Mouse (Mus musculus): ENCODE measurements at regions not wholly inside any gene's neighbourhood (a gene's known extent, or its start where the extent isn't known, plus 50 kb on each side); places are given as distances from the start of the nearest gene placed in this dataset.
A peak's percentile ranks its signal among the peaks of the same experiment; 100 is the strongest.

DNA sequence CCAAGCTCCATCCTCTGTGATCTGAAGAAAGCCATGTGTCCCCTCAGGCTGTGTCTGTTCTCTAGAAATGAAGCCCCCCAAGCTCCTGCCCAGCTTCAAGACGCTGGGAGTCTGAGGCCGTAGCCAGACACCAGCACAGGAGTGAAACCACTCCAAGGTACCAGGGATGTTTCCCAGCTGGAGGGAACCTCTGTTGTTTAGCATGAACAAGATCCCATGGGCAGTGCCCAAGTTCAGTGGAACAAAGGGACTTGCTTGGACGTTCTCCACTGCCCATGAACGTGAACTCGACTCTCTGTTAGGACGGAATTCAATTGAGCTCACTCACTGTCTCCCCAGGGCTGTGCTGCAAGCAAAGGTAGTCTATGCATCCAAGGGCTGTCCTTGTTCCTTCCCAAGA, 99.2 kb upstream of the Twist2 start:
- WGBS: 67% methylated on average over 6 of the region's 6 CpGs
- DNase-seq: no peak
- H3K4me1 ChIP-seq (ENCODE audit: control insufficient read depth, insufficient read depth, low read length): no peaks in the 10 kb centered on the region
- TF ChIP-seq POLR2A (IDR thresholded peaks at IDR 0.05; ENCODE audit: borderline replicate concordance, extremely low read depth, low read depth, low read length) (no peak), CTCF (IDR thresholded peaks at IDR 0.05; ENCODE audit: insufficient read depth, low read length) (no peak)
- no peak overlapping the region for H3K4me3 ChIP-seq (replicated peaks; ENCODE audit: extremely low read depth, low read depth, low read length)

DNA sequence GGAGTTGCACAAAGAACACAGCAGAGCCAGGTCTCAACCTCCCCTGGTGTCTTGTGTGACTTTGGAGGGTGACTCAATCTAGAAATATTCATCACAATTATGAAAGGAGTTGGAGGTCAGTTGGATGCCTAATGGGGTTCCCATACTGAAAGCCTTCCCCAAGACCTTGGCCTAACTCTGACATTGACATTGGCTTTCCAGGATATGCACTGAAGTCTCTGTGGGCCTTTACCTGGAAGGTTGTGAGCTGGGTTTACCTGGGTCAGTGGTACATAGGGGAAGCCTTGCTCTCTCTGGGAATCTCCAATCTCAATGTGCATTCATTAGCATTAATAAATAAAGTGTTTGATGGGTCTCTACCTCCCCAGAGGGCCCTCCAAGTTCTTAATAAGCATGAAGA, 98.5 kb upstream of the Twist2 start:
- no peak overlapping the region for H3K4me3 ChIP-seq (replicated peaks; ENCODE audit: extremely low read depth, low read depth, low read length)
- H3K4me1 ChIP-seq (ENCODE audit: control insufficient read depth, insufficient read depth, low read length): no peaks in the 10 kb centered on the region
- no peak for DNase-seq
- no peak for TF ChIP-seq POLR2A (IDR thresholded peaks at IDR 0.05; ENCODE audit: borderline replicate concordance, extremely low read depth, low read depth, low read length)
- no peak for TF ChIP-seq CTCF (IDR thresholded peaks at IDR 0.05; ENCODE audit: insufficient read depth, low read length)

DNA sequence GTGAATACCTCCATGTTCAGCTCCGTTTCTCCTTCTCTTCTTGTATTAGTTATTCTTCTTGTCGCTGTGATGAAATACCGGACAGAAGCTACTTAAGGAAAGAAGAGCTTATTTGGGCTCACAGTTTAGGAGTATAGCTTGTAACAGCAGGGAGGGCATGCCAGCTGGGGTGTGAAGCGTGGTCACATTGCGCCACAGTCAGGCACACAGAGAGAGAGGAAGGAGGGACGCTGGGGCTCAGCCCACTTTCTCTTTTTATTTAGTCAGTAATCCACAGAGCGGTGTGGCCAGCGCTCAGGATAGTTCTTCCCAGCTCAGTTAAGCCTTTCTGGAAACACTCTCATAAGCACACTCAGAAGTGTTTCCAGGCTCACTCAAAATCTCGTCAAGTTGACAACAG, 95.8 kb upstream of the Twist2 start:
- WGBS: 64% methylated on average over 9 of the region's 9 CpGs

GRCm38 (mm10) chr1:91708550-91709243, 92.6 kb upstream of the Twist2 start:
- DNase-seq: no peak
- Histone ChIP-seq H3K4me3 (replicated peaks; ENCODE audit: extremely low read depth, low read depth, low read length) (no peak overlapping the region), H3K4me1 (ENCODE audit: control insufficient read depth, insufficient read depth, low read length) (no peaks in the 10 kb centered on the region)
- TF ChIP-seq CTCF (IDR thresholded peaks at IDR 0.05; ENCODE audit: insufficient read depth, low read length): no peak
- no peak for TF ChIP-seq POLR2A (IDR thresholded peaks at IDR 0.05; ENCODE audit: borderline replicate concordance, extremely low read depth, low read depth, low read length)
- WGBS: 41% methylated on average over 7 of the region's 7 CpGs

More for the DNA sequence above, 95.8 kb upstream of the Twist2 start:
- no peak for DNase-seq
- no peaks in the 10 kb centered on the region for H3K4me1 ChIP-seq (ENCODE audit: control insufficient read depth, insufficient read depth, low read length)
- TF ChIP-seq CTCF (IDR thresholded peaks at IDR 0.05; ENCODE audit: insufficient read depth, low read length) (0 out of 2 replicates have a peak, but pooled peaks have one; percentile 15), POLR2A (IDR thresholded peaks at IDR 0.05; ENCODE audit: borderline replicate concordance, extremely low read depth, low read depth, low read length) (no peak)
- H3K4me3 ChIP-seq (replicated peaks; ENCODE audit: extremely low read depth, low read depth, low read length): no peak overlapping the region

DNA sequence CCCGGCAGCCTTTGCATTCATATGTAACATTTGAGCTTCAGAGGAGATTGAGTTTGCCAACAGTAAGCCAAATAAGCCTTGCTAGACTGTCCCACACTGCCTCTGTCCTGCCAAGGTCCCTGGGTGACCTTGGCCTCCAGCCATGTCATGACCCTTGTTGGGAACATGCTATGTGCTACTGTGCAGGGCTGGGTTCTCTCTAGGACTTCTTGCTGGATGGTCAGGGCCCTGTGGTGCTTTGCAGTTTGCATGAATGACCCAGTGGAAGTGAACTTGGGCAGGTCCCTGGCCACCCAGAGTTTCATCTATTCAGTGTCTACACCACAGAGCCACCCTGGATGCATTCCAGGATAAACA, 92.0 kb upstream of the Twist2 start:
- H3K4me1 ChIP-seq (ENCODE audit: control insufficient read depth, insufficient read depth, low read length): no peaks in the 10 kb centered on the region
- no peak for DNase-seq
- H3K4me3 ChIP-seq (replicated peaks; ENCODE audit: extremely low read depth, low read depth, low read length): no peak overlapping the region
- WGBS: 76% methylated on average over 1 of the region's 1 CpGs
- TF ChIP-seq POLR2A (IDR thresholded peaks at IDR 0.05; ENCODE audit: borderline replicate concordance, extremely low read depth, low read depth, low read length) (no peak), CTCF (IDR thresholded peaks at IDR 0.05; ENCODE audit: insufficient read depth, low read length) (no peak)

GRCm38 (mm10) chr1:91713131-91713530, 88.1 kb upstream of the Twist2 start:
- TF ChIP-seq POLR2A (IDR thresholded peaks at IDR 0.05; ENCODE audit: borderline replicate concordance, extremely low read depth, low read depth, low read length): no peak
- no peak for TF ChIP-seq CTCF (IDR thresholded peaks at IDR 0.05; ENCODE audit: insufficient read depth, low read length)
- no peaks in the 10 kb centered on the region for H3K4me1 ChIP-seq (ENCODE audit: control insufficient read depth, insufficient read depth, low read length)
- DNase-seq: no peak
- H3K4me3 ChIP-seq (replicated peaks; ENCODE audit: extremely low read depth, low read depth, low read length): no peak overlapping the region
- WGBS: 77% methylated on average over 11 of the region's 11 CpGs

DNA sequence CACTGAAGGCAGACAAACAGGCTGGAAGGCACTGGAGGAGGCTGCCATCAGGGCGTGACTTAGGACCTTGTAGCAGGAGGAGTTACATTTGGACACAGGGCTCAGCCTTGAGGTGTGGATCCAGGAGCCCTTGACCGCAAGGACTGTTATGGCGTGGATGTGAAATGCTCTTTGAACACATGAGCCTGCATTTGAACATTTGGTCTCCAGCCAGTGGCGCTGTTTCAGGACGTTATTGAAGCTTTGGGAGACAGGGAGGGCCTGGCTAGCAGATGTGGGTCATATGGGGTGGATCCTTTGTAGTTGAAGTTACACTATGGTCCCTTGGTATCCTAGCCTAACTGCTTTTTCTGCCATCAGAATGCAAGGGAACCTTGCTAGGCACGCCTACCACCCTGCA, 87.0 kb upstream of the Twist2 start:
- DNase-seq: no peak
- no peak for TF ChIP-seq CTCF (IDR thresholded peaks at IDR 0.05; ENCODE audit: insufficient read depth, low read length)
- TF ChIP-seq POLR2A (IDR thresholded peaks at IDR 0.05; ENCODE audit: borderline replicate concordance, extremely low read depth, low read depth, low read length): no peak
- H3K4me3 ChIP-seq (replicated peaks; ENCODE audit: extremely low read depth, low read depth, low read length): no peak overlapping the region
- no peaks in the 10 kb centered on the region for H3K4me1 ChIP-seq (ENCODE audit: control insufficient read depth, insufficient read depth, low read length)
- WGBS: 79% methylated on average over 6 of the region's 6 CpGs

- H3K4me3 ChIP-seq (replicated peaks; ENCODE audit: extremely low read depth, low read depth, low read length): no peak overlapping the region
- TF ChIP-seq CTCF (IDR thresholded peaks at IDR 0.05; ENCODE audit: insufficient read depth, low read length) (no peak), POLR2A (IDR thresholded peaks at IDR 0.05; ENCODE audit: borderline replicate concordance, extremely low read depth, low read depth, low read length) (no peak)
- DNase-seq: no peak
- no peaks in the 10 kb centered on the region for H3K4me1 ChIP-seq (ENCODE audit: control insufficient read depth, insufficient read depth, low read length)
- WGBS: 55% methylated on average over 7 of the region's 7 CpGs
Measured at GRCm38 (mm10) chr1:91715341-91715740, 85.9 kb upstream of the Twist2 start.

GRCm38 (mm10) chr1:91715791-91716190, 85.5 kb upstream of the Twist2 start:
- Histone ChIP-seq H3K4me1 (ENCODE audit: control insufficient read depth, insufficient read depth, low read length) (no peaks in the 10 kb centered on the region), H3K4me3 (replicated peaks; ENCODE audit: extremely low read depth, low read depth, low read length) (no peak overlapping the region)
- no peak for DNase-seq
- TF ChIP-seq POLR2A (IDR thresholded peaks at IDR 0.05; ENCODE audit: borderline replicate concordance, extremely low read depth, low read depth, low read length) (no peak), CTCF (IDR thresholded peaks at IDR 0.05; ENCODE audit: insufficient read depth, low read length) (no peak)
- 85% methylated on average over 2 of the region's 2 CpGs for WGBS

DNA sequence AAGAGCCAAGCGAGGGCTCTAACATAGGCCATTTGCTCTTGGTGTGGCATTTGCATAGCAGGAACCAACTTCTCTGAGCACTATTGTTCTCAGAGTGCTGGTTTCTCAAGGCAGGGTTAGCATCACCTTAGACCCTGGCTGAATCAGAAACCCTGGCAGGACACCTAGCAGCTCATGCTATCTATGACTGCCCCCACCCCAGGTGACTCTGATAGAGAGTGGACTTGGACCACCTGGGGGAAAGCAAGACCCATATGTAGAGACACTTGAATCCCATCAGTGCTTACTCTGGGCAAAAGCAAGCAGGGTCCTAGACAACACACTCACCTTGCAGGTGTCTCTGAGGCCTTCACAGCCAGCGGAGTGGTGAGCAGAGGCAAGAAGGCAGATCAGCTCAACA, 84.4 kb upstream of the Twist2 start:
- 88% methylated on average over 2 of the region's 2 CpGs for WGBS
- DNase-seq: no peak
- H3K4me1 ChIP-seq (ENCODE audit: control insufficient read depth, insufficient read depth, low read length): no peaks in the 10 kb centered on the region
- TF ChIP-seq POLR2A (IDR thresholded peaks at IDR 0.05; ENCODE audit: borderline replicate concordance, extremely low read depth, low read depth, low read length) (no peak), CTCF (IDR thresholded peaks at IDR 0.05; ENCODE audit: insufficient read depth, low read length) (no peak)
- H3K4me3 ChIP-seq (replicated peaks; ENCODE audit: extremely low read depth, low read depth, low read length): no peak overlapping the region
